Mouse (Mus musculus) thymus, postnatal 14 days (tissue): ENCODE results near the gene Zfp738.
"Not testable (repeated sequence)": the region's sequence is repeated elsewhere in the genome, so short reads cannot be mapped to it uniquely, and the experiment has no call there.

Experiments
- DNase-seq: peaks from one replicate; pipeline ENCODE4 v3.0.0; 2021

Zfp738 gene

GRCm38 (mm10) chr13:67686971-67687370 lies at the start of gene Zfp738:
TSS of gene Zfp738 (minus strand) at chr13:67687071.
- no peak for DNase-seq

DNA sequence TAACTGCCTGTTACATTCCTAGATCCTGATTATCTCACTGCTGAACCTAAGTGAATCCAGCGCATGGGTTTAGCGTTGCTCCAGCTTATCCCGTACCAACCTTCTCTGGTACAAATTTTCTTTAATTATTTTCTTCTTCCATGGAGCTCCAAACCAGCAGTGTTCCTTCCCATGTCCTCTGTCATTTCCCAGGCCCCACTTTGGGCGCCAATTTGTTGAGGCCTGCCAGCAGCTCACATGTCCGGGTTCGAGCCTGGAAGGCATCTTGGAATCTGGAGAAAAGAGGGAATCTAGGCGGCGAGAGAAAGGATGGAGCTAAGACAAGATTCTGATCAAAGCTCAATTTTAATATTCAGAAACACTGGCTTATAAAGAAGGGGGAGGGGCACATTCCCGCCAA lies 47.5 kb upstream of the Zfp738 start:
- not testable (repeated sequence) for DNase-seq

DNA sequence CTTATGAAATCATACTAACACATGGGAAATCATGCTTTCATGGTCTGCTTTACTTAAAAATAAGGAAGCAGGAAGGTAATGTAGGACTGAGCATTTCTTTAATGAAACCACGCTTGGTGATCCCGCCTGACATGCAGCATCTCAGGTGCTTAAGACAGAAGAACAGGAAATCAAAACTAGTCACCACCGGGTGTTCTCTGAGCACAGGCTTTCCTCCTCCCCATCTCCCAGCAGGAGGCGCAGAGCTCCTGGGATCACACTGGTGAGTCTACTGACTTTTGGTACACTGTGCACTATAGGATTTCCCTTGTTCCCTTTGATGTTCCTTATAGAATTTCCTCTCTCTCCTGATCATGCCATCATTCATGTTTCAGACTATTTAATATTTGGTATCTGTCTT lies 42.6 kb upstream of the Zfp738 start:
- DNase-seq, result peak; percentile 38

- DNase-seq, result peak; percentile 38
Measured at GRCm38 (mm10) chr13:67728641-67729318, 41.9 kb upstream of the Zfp738 start, which contains the start of gene Zfp65. TSS of gene Zfp65 (minus strand) at chr13:67729173.

DNA sequence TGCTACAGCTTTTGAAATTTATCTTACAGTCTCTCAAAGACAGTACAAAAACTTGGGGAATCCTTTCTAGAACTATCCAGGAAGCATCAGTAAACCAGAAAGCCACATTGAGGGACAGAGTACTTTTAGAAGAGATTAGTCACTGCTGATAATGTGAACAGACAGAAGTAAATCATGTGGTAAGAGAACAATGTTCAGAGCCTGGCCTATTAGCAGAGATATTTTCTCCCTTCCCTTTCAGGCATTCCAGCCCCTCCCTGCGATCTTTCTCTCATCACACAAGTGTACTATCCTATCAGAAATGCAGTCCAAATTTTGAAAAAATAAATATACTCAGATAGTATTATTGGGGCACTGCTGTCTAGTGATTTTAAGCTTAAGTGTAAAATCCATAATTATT lies 41.2 kb upstream of the Zfp738 start:
- DNase-seq, result no peak

DNA sequence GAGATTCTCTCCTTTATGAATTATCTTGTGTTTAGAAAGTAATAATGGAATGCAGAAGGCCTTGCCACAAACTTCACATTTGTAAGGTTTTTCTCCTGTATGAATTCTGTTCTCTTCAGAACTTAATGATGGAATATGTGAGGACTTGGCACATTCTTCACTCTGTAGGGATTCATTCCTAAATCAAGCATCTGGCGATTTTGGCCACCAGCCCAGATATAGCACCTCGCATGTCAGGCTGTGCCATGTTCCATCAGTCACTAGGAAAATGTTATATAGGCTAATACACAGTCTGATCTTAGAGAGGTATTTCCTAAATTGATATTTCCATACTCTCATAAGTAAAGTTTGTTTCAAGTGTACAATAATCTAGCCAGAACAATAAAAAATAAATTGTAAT lies 38.5 kb upstream of the Zfp738 start:
- DNase-seq, result not testable (repeated sequence)

DNA sequence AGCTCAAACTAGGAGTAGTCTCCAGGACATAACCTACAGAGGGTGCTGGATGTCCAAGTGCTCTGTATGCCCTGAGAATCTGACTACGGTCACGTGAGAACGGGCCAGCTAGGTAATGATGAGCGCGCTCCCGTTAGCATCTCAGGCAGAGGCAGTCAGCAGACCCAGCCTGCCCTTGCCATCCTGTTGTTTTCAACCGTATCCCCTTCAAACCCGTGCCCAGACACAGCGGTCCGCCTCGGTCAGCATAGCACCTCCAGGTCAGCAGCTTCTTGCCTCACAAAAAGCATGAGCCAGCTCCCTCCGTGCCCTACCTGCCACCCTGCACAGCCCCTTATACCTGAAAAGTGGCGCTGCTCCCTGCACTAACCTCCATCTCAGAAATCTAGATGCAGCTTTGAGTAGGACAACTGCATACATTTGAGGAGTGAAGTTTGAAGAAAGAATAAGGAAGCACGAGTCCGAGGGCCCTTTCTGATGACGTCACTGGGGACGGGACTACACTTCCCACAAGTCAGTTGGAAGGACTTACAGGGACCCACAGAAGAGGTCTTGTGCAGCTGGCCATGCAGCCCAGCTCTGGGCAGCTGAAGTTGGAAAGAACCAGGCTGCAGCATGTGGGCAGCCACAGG lies 37.1 kb upstream of the Zfp738 start:
- peak; percentile 91 for DNase-seq

DNA sequence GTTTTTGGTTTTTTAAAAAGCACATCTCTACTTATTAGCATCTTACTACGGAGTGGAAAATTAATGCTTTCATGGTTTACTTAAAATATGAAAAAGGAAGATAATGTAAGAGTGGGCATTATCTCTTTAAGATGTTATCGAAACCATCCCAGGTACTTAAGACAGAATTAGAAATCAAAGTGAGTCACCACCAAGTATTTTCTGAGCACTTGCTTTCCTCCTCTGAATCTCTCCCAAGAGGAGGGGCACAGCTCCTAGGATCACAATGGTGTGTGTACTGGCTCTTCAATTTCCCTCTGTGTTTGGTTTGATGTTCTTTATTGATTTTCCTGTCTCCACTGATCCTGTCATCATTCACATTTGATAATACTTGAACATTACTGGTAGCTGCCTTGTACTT lies 3.0 kb downstream of the Zfp738 start:
- not testable (repeated sequence) for DNase-seq

DNA sequence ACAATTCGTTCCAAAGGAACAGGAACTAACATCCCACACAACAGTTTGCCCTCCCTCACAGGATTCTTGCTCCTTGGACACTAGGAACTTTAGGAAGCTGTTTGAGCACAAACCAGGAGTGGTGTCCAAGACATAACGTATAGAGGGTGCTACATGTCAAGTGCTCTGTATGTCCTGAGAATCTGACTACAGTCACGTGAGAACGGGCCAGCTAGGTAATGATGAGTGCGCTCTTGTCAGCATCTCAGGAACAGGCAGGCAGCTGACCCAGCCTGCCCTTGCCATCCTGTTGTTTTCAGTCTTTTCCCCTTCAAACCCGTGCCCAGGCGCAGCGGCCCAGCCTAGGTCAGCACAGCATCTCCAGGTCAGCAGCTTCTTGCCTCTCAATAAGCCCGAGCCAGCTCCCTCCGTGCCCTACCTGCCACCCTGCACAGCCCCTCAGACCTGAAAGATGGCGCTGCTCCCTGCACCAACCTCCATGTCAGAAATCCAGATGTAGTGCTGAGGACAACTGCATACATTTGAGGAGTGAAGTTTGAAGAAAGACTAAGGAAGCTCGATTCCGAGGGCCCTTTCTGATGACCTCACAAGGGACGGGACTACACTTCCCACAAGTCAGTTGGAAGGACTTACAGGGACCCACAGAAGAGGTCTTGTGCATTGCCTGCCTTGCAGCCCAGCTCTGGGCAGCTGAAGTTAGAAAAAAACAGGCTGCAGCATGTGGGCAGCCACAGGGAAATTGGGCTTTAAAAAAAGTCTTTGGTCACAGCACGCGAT lies 3.7 kb downstream of the Zfp738 start:
- DNase-seq, result peak; percentile 83

DNA sequence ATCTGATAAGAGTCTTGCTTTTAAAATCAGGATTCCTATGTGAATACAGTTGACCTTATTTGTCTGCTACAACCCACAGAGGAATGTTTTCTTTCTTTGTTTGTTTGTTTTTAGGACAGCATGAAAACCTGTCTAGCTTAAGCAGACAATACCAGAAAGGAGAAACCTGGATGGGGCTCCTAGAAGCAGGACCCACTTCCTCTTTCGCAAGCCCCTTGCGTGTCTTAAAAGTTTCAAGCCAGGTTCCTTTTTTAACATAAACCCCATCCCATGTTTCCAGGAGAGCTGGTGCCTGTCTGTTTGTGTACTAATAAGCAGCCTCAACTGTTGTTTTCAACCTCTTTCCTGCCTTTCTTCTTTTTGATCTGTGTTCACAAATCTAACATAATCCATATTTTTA lies 12.0 kb downstream of the Zfp738 start:
- DNase-seq, result no peak

DNA sequence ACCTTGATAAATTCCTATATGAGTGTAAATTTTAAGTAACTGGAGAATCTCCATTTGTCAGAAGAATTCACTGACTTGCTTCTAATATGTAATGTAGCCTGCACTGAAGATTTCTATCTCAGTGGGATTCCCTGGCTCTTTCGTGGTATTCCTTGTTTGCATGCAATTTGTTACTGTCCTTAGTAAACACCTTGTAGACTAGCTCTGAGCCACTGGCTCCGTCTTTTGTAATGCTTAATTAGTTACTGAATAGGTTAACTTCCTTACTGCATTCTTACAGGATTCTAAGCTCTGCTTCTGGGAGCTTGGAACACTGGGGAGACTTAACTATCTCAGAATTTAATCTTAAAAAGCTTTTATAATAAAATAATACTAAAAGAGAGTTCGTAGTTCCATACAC lies 34.4 kb downstream of the Zfp738 start:
- DNase-seq, result no peak

DNA sequence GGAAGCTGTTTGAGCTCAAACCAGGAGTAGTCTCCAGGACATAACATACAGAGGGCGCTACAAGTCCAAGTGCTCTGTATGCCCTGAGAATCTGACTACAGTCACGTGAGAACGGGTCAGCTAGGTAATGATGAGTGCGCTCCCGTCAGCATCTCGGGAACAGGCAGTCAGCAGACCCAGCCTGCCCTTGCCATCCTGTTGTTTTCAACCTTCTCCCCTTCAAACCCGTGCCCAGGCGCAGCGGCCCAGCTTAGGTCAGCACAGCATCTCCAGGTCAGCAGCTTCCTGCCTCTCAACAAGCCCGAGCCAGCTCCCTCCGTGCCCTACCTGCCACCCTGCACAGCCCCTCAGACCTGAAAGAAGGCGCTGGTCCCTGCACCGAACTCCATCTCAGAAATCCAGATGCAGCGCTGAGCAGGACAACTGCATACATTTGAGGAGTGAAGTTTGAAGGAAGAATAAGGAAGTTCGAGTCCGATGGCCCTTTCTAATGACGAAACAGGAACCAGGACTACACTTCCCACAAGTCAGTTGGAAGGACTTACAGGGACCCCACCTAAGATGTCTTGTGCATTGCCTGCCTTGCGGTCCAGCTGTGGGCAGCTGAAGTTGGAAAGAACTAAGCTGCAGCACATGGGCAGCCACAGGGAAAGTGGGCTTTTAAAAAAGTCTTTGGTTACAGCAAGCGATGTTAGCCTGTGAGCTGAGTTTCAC lies 49.4 kb downstream of the Zfp738 start, which contains the start of the genes Gm49345 and Zfp729a:
TSS of gene Gm49345 (minus strand) at position 476 of the 714 bp plus-strand sequence.
TSS of gene Zfp729a (minus strand) at position 498 of the 714 bp plus-strand sequence.
- peak; percentile 87 for DNase-seq

DNA sequence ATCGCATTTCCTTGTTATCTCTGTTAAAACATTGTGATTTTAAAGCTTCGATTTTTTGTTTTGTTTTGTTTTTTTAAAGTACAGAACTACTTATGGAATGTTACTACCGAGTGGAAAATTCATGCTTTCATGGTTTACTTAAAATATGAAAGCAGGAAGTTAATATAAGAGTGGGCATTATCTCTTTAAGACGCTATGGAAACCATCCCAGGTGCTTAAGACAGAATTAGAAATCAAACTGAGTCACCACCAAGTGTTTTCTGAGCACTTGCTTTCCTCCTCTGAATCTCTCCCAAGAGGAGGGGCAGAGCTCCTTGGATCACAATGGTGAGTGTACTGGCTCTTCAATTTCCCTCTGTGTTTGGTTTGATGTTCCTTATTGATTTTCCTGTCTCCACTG lies 76.8 kb downstream of the Zfp738 start:
- no peak for DNase-seq

- peak; percentile 92 for DNase-seq
Measured at GRCm38 (mm10) chr13:67609066-67609876, 77.6 kb downstream of the Zfp738 start, which contains the start of gene Zfp729b. TSS of gene Zfp729b (minus strand) at chr13:67609707.
